Mouse (Mus musculus): Measurements from ENCODE around the gene Klhdc10. TPM values are rescaled to one million over a fixed set of nuclear protein-coding genes. Genes with fewer than 3 reads are reported as not detected.

The Klhdc10 gene
- total and polyA plus RNA-seq, 2 experiments from 2014 or later: 28.5 to 116 TPM

DNA sequence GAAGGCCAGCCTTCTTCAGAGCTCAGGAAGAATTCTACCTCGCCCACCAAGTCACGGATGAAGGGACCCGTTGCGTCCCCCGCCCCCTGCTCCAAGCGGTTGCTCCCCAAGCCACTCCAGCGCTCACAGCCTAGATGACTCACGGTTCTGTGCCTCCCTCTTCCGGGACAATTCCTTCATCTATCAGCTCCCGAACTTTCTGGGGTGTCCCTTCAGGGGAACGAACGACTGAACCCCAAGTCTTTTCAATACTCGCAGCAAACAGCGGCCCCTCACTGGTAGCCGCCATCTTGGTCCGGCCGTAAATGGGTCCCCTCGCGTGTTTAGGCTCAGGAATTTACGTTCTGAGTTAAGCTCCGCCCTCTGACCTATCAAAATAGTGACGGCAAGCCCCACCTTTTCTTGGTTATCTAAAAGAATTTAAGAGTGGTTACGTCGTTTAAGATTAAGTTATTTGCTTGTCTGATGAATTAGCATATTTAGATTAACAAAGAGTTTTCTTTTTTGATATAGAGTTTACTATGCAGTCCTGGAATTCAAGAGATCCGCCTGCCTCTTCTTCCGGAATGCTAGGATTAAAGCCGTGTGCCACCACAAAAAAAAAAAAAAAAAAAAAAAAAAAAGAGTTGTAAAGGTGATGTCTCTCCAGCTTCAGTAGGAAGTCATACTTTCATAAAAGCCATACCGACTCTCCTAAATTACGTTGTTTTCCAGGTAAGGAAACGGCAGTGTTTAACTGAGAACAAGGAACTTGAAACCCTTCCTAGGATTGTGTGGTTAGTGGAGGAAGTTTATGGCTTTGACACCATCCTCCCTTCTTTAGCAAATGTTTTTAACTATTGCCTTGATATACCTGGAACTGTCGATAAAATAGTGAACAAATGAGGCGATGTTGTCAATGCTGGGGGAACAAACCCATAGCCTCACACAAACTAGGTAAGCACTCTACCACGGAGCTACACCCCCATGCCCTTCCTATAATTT is 10.7 kb upstream of the Klhdc10 start, which contains the start of gene Zc3hc1:
Zc3hc1 (minus strand) TSS at position 315 of the 984 bp plus-strand sequence.
- no peak for TF ChIP-seq CTCF (IDR thresholded peaks at IDR 0.05)
- H3K36me3 ChIP-seq (ENCODE audit: insufficient read depth, low read length): peaks cover 3% of the 10 kb centered on the region; the same call in 1 of the 2 replicates
- 18% methylated on average over 33 of the region's 33 CpGs for WGBS
- peak; percentile 89 for DNase-seq (ENCODE audit: low spot score)
- H3K27me3 ChIP-seq (ENCODE audit: insufficient read depth, low read length): no peaks in the 10 kb centered on the region
- peak within 1 kb of the TSS; percentile 53 for H3K4me2 ChIP-seq (ENCODE audit: low read depth, low read length, poor library complexity, severe bottlenecking)
- peak; percentile 74; the same call in 1 of the 2 replicates for ATAC-seq (ENCODE audit: low FRiP score)
- peak within 1 kb of the TSS; percentile 62 for H3K27ac ChIP-seq (ENCODE audit: low read depth, low read length)
- H3K9ac ChIP-seq (replicated peaks; ENCODE audit: low read length, poor library complexity, severe bottlenecking): peak within 1 kb of the TSS; percentile 70
- peak within 1 kb of the TSS; percentile 74 for H3K4me3 ChIP-seq (ENCODE audit: low read depth, low read length)
- no peaks in the 10 kb centered on the region for H3K9me3 ChIP-seq (ENCODE audit: low read length)
- H3K4me1 ChIP-seq (ENCODE audit: insufficient read depth, low read length): no peaks in the 10 kb centered on the region

DNA sequence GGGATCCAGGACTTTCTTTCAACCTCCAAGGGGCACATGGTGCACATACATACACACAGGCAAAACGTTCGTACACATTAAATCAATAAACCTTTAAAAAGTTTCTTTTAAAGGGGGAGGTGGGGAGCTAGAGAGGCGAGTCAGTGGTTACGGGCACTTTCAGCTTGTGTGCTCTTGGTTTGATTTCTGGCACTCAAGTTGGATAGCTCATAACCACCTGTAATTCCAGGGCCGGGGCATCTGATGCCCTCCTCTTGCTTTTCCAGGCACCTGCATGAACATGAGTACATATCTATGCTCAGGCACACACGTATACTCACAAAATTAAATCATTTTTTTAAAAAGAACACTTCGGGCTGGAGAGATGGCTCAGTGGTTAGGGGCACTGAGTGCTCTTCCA is 9.7 kb upstream of the Klhdc10 start:
- no peak overlapping the region for H3K27ac ChIP-seq (ENCODE audit: low read depth, low read length)
- no peaks in the 10 kb centered on the region for H3K9me3 ChIP-seq (ENCODE audit: low read length)
- no peak overlapping the region for H3K4me3 ChIP-seq (ENCODE audit: low read depth, low read length)
- no peak overlapping the region for H3K9ac ChIP-seq (replicated peaks; ENCODE audit: low read length, poor library complexity, severe bottlenecking)
- no peak overlapping the region for H3K4me2 ChIP-seq (ENCODE audit: low read depth, low read length, poor library complexity, severe bottlenecking)
- no peaks in the 10 kb centered on the region for H3K27me3 ChIP-seq (ENCODE audit: insufficient read depth, low read length)
- TF ChIP-seq CTCF (IDR thresholded peaks at IDR 0.05): no peak
- DNase-seq (ENCODE audit: low spot score) (no peak), ATAC-seq (ENCODE audit: low FRiP score) (no peak)
- 95% methylated on average over 7 of the region's 7 CpGs for WGBS
- no peaks in the 10 kb centered on the region; the same call in 1 of the 2 replicates for H3K36me3 ChIP-seq (ENCODE audit: insufficient read depth, low read length)
- no peaks in the 10 kb centered on the region for H3K4me1 ChIP-seq (ENCODE audit: insufficient read depth, low read length)

DNA sequence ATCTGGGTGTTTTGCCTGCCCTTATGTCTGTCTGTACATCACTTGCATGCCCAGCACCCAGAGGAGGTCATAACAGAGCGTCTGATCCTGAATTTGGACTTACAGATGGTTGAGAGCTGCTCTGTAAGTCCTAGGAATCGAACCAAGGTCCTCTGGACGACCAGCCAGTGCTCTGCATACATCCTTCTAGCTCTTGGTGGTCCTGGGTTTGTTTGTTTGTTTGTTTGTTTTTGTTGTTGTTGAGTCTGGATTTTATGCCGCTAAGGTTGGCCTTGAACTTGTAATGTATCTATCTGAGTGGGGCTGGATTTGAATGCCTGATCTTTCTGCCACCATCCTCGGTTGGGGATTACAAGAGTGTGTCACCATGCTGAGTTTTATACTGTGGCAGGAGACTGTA is 1.5 kb upstream of the Klhdc10 start:
- Histone ChIP-seq H3K4me1 (ENCODE audit: insufficient read depth, low read length) (no peaks in the 10 kb centered on the region), H3K27ac (ENCODE audit: low read depth, low read length) (peak overlapping the region; percentile 95), H3K36me3 (ENCODE audit: insufficient read depth, low read length) (no peaks in the 10 kb centered on the region), H3K4me3 (ENCODE audit: low read depth, low read length) (no peak overlapping the region), H3K9me3 (ENCODE audit: low read length) (no peaks in the 10 kb centered on the region), H3K9ac (replicated peaks; ENCODE audit: low read length, poor library complexity, severe bottlenecking) (no peak overlapping the region), H3K27me3 (ENCODE audit: insufficient read depth, low read length) (no peaks in the 10 kb centered on the region), H3K4me2 (ENCODE audit: low read depth, low read length, poor library complexity, severe bottlenecking) (peak overlapping the region; percentile 48)
- TF ChIP-seq CTCF (IDR thresholded peaks at IDR 0.05): no peak
- DNase-seq (ENCODE audit: low spot score): no peak
- 79% methylated on average over 5 of the region's 5 CpGs for WGBS
- no peak for ATAC-seq (ENCODE audit: low FRiP score)

DNA sequence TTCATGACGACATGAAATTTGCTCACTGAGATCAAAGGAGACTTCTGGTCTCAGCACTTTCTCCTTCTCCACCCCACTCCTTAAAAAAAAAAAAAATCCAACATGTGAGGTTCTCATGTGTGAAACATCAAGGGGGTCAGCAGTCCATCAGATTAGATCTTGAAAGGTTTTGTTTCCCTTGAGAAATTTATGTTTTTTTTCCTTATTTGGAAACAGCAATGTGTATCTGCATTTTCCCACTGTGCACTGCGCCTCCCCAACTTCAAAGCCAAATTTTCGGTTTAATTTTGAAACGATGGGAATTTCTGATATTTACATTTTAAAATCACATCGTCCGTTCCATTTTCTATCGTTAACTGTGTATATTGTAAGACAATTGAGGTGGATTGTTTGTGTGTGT is 952 bp upstream of the Klhdc10 start:
- 2% methylated on average over 7 of the region's 7 CpGs for WGBS

DNA sequence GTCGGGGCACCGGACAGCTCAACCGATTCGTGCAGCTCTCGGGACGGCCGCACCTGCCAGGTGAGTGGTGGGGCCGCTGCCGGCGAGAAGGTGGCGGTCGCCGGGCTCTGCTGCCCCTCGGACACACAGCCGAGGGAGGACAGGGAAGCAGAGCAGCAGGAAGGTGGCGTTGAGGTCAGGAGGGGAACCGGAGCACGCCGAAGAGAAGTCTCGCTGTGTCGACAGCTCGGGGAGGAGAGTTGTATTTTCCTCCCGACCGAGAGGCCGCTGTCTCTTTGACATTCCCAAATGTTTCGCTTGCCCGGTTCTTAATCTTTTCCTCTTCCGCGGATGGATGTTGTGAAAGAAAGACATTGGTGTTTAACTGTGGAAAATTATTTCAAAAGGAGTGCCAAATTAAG is 423 bp downstream of the Klhdc10 start:
- H3K4me3 ChIP-seq (ENCODE audit: low read depth, low read length): peak overlapping the region; percentile 98

More for the DNA sequence above, 952 bp upstream of the Klhdc10 start:
- DNase-seq (ENCODE audit: low spot score) (no peak), ATAC-seq (ENCODE audit: low FRiP score) (no peak)
- H3K27me3 ChIP-seq (ENCODE audit: insufficient read depth, low read length): no peaks in the 10 kb centered on the region
- H3K4me1 ChIP-seq (ENCODE audit: insufficient read depth, low read length): no peaks in the 10 kb centered on the region
- peak overlapping the region; percentile 98 for H3K4me3 ChIP-seq (ENCODE audit: low read depth, low read length)
- peak overlapping the region; percentile 95 for H3K27ac ChIP-seq (ENCODE audit: low read depth, low read length)
- H3K36me3 ChIP-seq (ENCODE audit: insufficient read depth, low read length): no peaks in the 10 kb centered on the region
- TF ChIP-seq CTCF (IDR thresholded peaks at IDR 0.05): no peak
- no peaks in the 10 kb centered on the region for H3K9me3 ChIP-seq (ENCODE audit: low read length)
- H3K9ac ChIP-seq (replicated peaks; ENCODE audit: low read length, poor library complexity, severe bottlenecking): peak overlapping the region; percentile 69
- H3K4me2 ChIP-seq (ENCODE audit: low read depth, low read length, poor library complexity, severe bottlenecking): peak overlapping the region; percentile 48

DNA sequence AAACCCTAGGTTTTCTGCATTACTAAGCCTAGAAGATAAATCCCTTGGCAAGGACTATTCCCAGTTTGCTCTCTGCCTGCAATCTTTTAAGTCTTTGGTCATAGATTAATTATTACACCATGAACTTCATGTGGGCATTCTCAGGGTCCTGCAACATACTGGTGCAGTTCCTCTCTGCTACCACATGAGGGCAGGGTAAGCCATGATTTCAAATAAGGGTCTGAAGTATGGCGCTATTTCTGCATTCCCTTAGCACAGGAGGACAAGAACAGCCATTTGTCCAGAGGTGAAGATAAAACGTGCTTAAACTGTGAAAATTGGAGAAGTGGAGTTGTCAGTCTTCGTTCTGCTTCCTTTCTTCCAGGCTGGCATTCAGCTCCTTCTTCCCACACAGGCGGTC is 1.8 kb downstream of the Klhdc10 start:
- Histone ChIP-seq H3K4me2 (ENCODE audit: low read depth, low read length, poor library complexity, severe bottlenecking) (peak overlapping the region; percentile 49), H3K4me3 (ENCODE audit: low read depth, low read length) (peak overlapping the region; percentile 33), H3K27ac (ENCODE audit: low read depth, low read length) (no peak overlapping the region), H3K9me3 (ENCODE audit: low read length) (no peaks in the 10 kb centered on the region), H3K27me3 (ENCODE audit: insufficient read depth, low read length) (no peaks in the 10 kb centered on the region), H3K9ac (replicated peaks; ENCODE audit: low read length, poor library complexity, severe bottlenecking) (no peak overlapping the region; the same call in 1 of the 2 replicates), H3K36me3 (ENCODE audit: insufficient read depth, low read length) (no peaks in the 10 kb centered on the region), H3K4me1 (ENCODE audit: insufficient read depth, low read length) (no peaks in the 10 kb centered on the region)
- peak; percentile 85 for DNase-seq (ENCODE audit: low spot score)
- 10% methylated on average over 4 of the region's 4 CpGs for WGBS
- TF ChIP-seq CTCF (IDR thresholded peaks at IDR 0.05): peak; percentile 99
- ATAC-seq (ENCODE audit: low FRiP score): no peak

More for the DNA sequence above, 423 bp downstream of the Klhdc10 start:
- H3K9ac ChIP-seq (replicated peaks; ENCODE audit: low read length, poor library complexity, severe bottlenecking): peak overlapping the region; percentile 90
- ATAC-seq (ENCODE audit: low FRiP score): peak; percentile 27
- H3K27me3 ChIP-seq (ENCODE audit: insufficient read depth, low read length): no peaks in the 10 kb centered on the region
- no peak for TF ChIP-seq CTCF (IDR thresholded peaks at IDR 0.05)
- H3K36me3 ChIP-seq (ENCODE audit: insufficient read depth, low read length): no peaks in the 10 kb centered on the region
- H3K9me3 ChIP-seq (ENCODE audit: low read length): no peaks in the 10 kb centered on the region
- peak overlapping the region; percentile 95 for H3K27ac ChIP-seq (ENCODE audit: low read depth, low read length)
- peak overlapping the region; percentile 54 for H3K4me2 ChIP-seq (ENCODE audit: low read depth, low read length, poor library complexity, severe bottlenecking)
- under 1% methylated on average over 23 of the region's 29 CpGs for WGBS
- DNase-seq (ENCODE audit: low spot score): peak; percentile 33
- no peaks in the 10 kb centered on the region for H3K4me1 ChIP-seq (ENCODE audit: insufficient read depth, low read length)
